Mouse (Mus musculus): Measurements from ENCODE around the gene Tmpo. TPM values are rescaled to one million over a fixed set of nuclear protein-coding genes. Genes with fewer than 3 reads are reported as not detected.
A peak's percentile ranks its signal among the peaks of the same experiment; 100 is the strongest.

The Tmpo gene
- polyA plus RNA-seq, 1 experiment from 2014 or later = 234 TPM

- 52% methylated on average over 6 of the region's 6 CpGs for WGBS
- H3K4me3 ChIP-seq = peak overlapping the region; percentile 100
Observed at GRCm38 (mm10) chr10:91122646-91123045, 58.5 kb downstream of the Tmpo start.

GRCm38 (mm10) chr10:91116958-91117357 lies 64.2 kb downstream of the Tmpo start:
- peaks cover 100% of the 10 kb centered on the region for H3K36me3 ChIP-seq

More at GRCm38 (mm10) chr10:91122646-91123045, 58.5 kb downstream of the Tmpo start:
- peaks cover 46% of the 10 kb centered on the region for H3K36me3 ChIP-seq
- H3K27ac ChIP-seq = no peak overlapping the region
- H3K9me3 ChIP-seq = no peaks in the 10 kb centered on the region
- no peaks in the 10 kb centered on the region for H3K27me3 ChIP-seq (ENCODE audit: insufficient read depth, poor library complexity, severe bottlenecking)
- DNase-seq (ENCODE audit: low spot score) = no peak
- peaks cover 20% of the 10 kb centered on the region for H3K4me1 ChIP-seq (replicated peaks)

GRCm38 (mm10) chr10:91109841-91110240 lies 71.3 kb downstream of the Tmpo start:
- Histone ChIP-seq H3K36me3 (peaks cover 32% of the 10 kb centered on the region), H3K4me3 (no peak overlapping the region), H3K27me3 (ENCODE audit: insufficient read depth, poor library complexity, severe bottlenecking) (no peaks in the 10 kb centered on the region), H3K9me3 (peaks cover 20% of the 10 kb centered on the region; the same call in 1 of the 2 replicates), H3K27ac (no peak overlapping the region), H3K4me1 (replicated peaks) (no peaks in the 10 kb centered on the region)
- 81% methylated on average over 4 of the region's 4 CpGs for WGBS
- DNase-seq (ENCODE audit: low spot score) = no peak

More at GRCm38 (mm10) chr10:91116958-91117357, 64.2 kb downstream of the Tmpo start:
- WGBS = 94% methylated on average over 12 of the region's 12 CpGs
- DNase-seq (ENCODE audit: low spot score) = no peak
- Histone ChIP-seq H3K27ac (no peak overlapping the region), H3K9me3 (peaks cover 20% of the 10 kb centered on the region; the same call in 1 of the 2 replicates), H3K4me3 (no peak overlapping the region), H3K4me1 (replicated peaks) (peaks cover 7% of the 10 kb centered on the region), H3K27me3 (ENCODE audit: insufficient read depth, poor library complexity, severe bottlenecking) (no peaks in the 10 kb centered on the region)

GRCm38 (mm10) chr10:91105981-91106380 lies 75.1 kb downstream of the Tmpo start:
- Histone ChIP-seq H3K4me1 (replicated peaks) (no peaks in the 10 kb centered on the region), H3K36me3 (peaks cover 14% of the 10 kb centered on the region), H3K9me3 (no peaks in the 10 kb centered on the region), H3K27me3 (ENCODE audit: insufficient read depth, poor library complexity, severe bottlenecking) (no peaks in the 10 kb centered on the region), H3K27ac (no peak overlapping the region), H3K4me3 (no peak overlapping the region)
- WGBS = 89% methylated on average over 3 of the region's 3 CpGs
- no peak for DNase-seq (ENCODE audit: low spot score)

GRCm38 (mm10) chr10:91102799-91103590 lies 78.1 kb downstream of the Tmpo start:
- WGBS = 90% methylated on average over 14 of the region's 14 CpGs
- no peak overlapping the region for H3K27ac ChIP-seq
- DNase-seq (ENCODE audit: low spot score) = no peak
- no peak overlapping the region for H3K4me3 ChIP-seq
- no peaks in the 10 kb centered on the region for H3K27me3 ChIP-seq (ENCODE audit: insufficient read depth, poor library complexity, severe bottlenecking)
- no peaks in the 10 kb centered on the region for H3K4me1 ChIP-seq (replicated peaks)
- H3K36me3 ChIP-seq = peaks cover 14% of the 10 kb centered on the region
- no peaks in the 10 kb centered on the region for H3K9me3 ChIP-seq

GRCm38 (mm10) chr10:91101936-91102335 lies 79.2 kb downstream of the Tmpo start:
- WGBS = 94% methylated on average over 25 of the region's 25 CpGs
- no peak overlapping the region for H3K4me3 ChIP-seq
- DNase-seq (ENCODE audit: low spot score) = no peak

GRCm38 (mm10) chr10:91100101-91100500 lies 81.0 kb downstream of the Tmpo start:
- Histone ChIP-seq H3K4me1 (replicated peaks) (no peaks in the 10 kb centered on the region), H3K27me3 (ENCODE audit: insufficient read depth, poor library complexity, severe bottlenecking) (no peaks in the 10 kb centered on the region), H3K4me3 (no peak overlapping the region), H3K9me3 (no peaks in the 10 kb centered on the region), H3K27ac (no peak overlapping the region), H3K36me3 (peaks cover 14% of the 10 kb centered on the region)
- DNase-seq (ENCODE audit: low spot score) = no peak
- WGBS = 86% methylated on average over 1 of the region's 1 CpGs

More at GRCm38 (mm10) chr10:91101936-91102335, 79.2 kb downstream of the Tmpo start:
- Histone ChIP-seq H3K9me3 (no peaks in the 10 kb centered on the region), H3K4me1 (replicated peaks) (no peaks in the 10 kb centered on the region), H3K27me3 (ENCODE audit: insufficient read depth, poor library complexity, severe bottlenecking) (no peaks in the 10 kb centered on the region), H3K36me3 (peaks cover 14% of the 10 kb centered on the region), H3K27ac (no peak overlapping the region)

GRCm38 (mm10) chr10:91098056-91098455 lies 83.1 kb downstream of the Tmpo start:
- Histone ChIP-seq H3K27me3 (ENCODE audit: insufficient read depth, poor library complexity, severe bottlenecking) (no peaks in the 10 kb centered on the region), H3K27ac (no peak overlapping the region), H3K4me3 (no peak overlapping the region), H3K4me1 (replicated peaks) (no peaks in the 10 kb centered on the region), H3K36me3 (peaks cover 21% of the 10 kb centered on the region), H3K9me3 (no peaks in the 10 kb centered on the region)
- WGBS = 91% methylated on average over 8 of the region's 8 CpGs
- no peak for DNase-seq (ENCODE audit: low spot score)

Other genes with a start within 250 kb of the Tmpo start
- gene Apaf1, start 98.5 kb downstream of the Tmpo start, polyA plus RNA-seq (2016; fragmentation: Nextera tagmentation; extraction: Ambion mirVana) = 21.4 and 23.0 TPM in 2 replicates
- gene Ikbip, start 98.4 kb downstream of the Tmpo start, polyA plus RNA-seq (2016; fragmentation: Nextera tagmentation; extraction: Ambion mirVana) = 19.5 and 20.5 TPM in 2 replicates
- gene Slc25a3, start 57.3 kb downstream of the Tmpo start, polyA plus RNA-seq (2016; fragmentation: Nextera tagmentation; extraction: Ambion mirVana) = 384 and 413 TPM in 2 replicates

Measured in hindbrain, embryonic 10.5 days (tissue).